Mouse (Mus musculus) frontal cortex, postnatal 10 days (tissue): ENCODE data around the gene Sypl.

Source experiments
- DNase-seq, 2 experiments: peaks; one replicate each; pipeline ENCODE4 v3.0.0; 2022; ENCODE audit warnings: low spot score in 2 of 2, mixed read lengths in 1 of 2

Sypl gene

DNA sequence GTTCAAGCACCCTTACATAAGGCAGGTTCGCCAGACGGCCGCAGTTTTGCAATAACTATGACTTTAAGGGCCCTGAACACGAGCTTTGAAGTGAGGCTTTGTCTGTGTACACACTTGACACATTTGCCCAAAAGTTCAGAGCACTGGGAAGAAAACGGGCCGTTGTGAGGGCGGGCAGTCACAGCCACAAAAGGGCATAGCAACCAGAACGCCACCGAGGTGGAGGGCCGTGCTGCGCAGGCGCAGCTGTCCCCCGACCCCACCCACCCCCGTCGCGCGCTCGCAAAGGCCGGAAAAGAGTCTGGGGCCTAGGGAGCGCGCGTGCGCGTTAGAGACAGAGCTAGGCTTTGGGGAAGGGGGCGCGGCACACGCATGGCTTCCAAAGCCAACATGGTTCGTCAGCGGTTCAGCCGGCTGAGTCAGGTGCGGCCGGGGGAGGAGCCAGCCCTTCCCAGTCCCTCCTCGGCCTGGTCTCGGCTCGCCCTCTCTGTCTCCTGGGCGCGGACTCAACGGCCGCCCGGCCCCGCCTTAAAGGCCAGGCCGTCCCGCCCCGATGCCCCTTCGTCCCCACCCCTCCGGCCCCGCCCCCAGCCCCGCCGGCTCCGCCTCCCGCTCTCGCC lies at the start of gene Sypl:
Gene Sypl, plus strand, starts transcription at position 296 of the 620 bp plus-strand sequence.
- DNase-seq = peak; percentile 93 to 96

GRCm38 (mm10) chr12:32909686-32910085 lies 44.0 kb upstream of the Sypl start:
- DNase-seq = no peak

GRCm38 (mm10) chr12:32910092-32910491 lies 43.6 kb upstream of the Sypl start:
- DNase-seq = peak in 1 of 2 experiments; percentile 53

GRCm38 (mm10) chr12:32910560-32911194 lies 43.0 kb upstream of the Sypl start:
- no peak for DNase-seq

DNA sequence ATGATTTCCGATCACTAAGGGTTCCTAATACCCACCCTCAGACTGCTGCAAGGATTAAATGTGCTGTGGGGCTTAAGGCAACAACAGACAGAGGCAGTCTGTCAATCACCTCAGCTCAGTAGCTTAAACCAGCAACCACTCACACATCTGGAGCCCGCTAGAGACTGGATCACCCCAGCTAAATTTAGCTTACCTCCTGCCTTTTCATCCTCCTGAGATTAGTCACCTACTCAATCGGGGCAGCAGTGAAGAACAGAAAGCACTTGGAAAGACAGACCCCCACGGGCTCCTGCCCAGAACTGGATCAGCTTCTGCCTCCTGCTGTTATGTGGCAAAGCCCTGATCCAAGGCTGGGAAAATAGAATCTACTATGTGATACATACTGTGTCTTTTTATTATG lies 42.1 kb upstream of the Sypl start:
- no peak for DNase-seq

GRCm38 (mm10) chr12:32912772-32913171 lies 40.9 kb upstream of the Sypl start:
- DNase-seq = no peak

DNA sequence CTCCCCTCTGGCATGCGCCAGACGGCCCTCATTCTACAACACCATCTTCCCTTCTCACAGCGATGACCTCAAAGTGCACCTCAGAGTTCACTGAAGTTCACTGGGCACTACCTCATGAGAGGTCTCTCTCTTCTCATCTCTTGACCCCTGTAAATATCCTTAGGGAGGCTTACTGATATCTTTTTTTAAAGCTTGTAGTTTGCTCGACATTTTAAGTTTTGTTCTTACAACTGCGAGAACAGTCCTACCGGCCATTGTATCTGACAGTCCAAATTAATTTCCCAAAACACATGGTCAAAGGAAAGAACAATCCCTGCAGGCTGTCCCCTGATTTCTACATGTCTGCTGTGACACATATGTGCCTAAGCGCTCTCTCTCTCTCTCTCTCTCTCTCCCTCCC lies 35.0 kb upstream of the Sypl start:
- DNase-seq = no peak

GRCm38 (mm10) chr12:32919091-32919490 lies 34.6 kb upstream of the Sypl start:
- no peak for DNase-seq

- no peak for DNase-seq
Measured at GRCm38 (mm10) chr12:32919527-32919926, 34.2 kb upstream of the Sypl start.

DNA sequence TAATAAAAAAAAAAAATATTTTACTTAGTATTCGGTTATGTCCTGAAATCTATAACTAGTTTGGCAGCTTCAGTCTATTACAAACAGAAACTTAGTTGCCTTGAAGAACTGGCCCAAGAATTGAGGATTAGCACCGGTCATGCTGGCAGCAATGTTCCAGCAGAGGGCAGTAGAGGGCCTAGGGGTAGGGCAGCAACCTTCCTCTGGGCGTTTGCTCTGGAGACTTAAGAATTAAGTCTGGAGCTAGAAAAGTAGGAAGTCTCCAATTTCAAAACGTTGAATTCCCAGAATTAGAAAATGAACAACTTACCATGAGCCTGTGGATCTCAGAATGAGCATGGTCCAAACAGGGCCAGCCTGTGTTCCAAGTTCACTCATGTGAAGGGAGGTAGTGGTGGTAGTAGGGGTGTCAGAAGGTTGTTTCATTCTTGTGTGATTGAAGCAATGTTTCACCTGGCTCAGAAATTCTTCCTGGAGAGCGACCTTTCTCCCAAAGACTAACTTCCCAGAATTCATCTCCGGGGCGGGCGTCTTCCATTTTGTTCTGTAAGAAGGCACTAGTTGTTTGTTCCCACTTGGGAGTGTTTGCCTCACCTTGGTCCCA lies 33.4 kb upstream of the Sypl start:
- DNase-seq = no peak

- no peak for DNase-seq
Measured at GRCm38 (mm10) chr12:32921071-32921470, 32.6 kb upstream of the Sypl start.

DNA sequence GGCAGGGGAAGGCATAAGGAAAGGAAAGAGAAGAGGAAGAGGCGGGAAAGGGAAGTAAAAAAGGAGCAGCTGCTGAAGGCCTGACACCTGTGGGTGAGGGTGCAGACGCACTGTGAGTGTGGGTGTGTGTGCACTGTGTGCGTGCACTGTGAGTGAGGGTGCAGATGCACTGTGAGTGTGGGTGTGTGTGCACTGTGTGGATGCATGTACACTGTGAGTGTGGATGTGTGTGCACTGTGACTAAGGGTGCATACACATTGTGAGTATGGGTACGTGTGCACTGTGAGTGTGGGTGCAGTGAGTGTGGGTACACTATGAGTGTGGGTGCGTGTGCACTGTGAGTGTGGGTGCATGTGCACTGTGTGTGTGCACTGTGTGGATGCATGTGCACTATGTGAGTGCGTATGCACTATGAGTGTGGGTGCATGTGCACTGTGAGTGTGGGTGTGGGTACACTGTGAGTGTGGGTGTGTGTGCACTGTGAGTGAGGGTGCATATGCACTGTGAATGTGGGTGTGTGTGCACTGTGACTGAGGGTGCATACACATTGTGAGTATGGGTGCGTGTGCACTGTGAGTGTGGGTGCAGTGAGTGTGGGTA lies 32.1 kb upstream of the Sypl start:
- no peak for DNase-seq

DNA sequence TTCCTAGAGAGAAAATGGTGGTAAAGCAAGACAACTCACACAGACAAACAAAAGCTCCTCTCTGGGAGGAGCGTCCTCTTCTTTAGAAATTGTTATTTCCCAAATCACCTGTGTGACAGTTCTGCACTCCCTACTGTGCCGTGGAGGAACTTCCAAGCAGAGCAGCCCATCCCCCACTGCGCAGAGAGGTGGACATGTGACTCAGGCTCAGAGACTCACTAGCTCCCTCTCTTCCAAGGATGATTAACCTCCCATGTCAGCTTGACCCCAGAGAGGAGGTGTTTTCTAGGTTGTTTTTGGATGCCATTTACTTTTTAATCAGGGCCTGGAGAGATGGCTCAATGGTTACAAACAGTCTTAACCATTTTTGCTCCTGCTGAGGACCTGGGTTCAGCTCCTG lies 29.4 kb upstream of the Sypl start:
- DNase-seq = no peak

- peak; percentile 37 to 54 for DNase-seq
Measured at GRCm38 (mm10) chr12:32926331-32927172, 27.1 kb upstream of the Sypl start.

DNA sequence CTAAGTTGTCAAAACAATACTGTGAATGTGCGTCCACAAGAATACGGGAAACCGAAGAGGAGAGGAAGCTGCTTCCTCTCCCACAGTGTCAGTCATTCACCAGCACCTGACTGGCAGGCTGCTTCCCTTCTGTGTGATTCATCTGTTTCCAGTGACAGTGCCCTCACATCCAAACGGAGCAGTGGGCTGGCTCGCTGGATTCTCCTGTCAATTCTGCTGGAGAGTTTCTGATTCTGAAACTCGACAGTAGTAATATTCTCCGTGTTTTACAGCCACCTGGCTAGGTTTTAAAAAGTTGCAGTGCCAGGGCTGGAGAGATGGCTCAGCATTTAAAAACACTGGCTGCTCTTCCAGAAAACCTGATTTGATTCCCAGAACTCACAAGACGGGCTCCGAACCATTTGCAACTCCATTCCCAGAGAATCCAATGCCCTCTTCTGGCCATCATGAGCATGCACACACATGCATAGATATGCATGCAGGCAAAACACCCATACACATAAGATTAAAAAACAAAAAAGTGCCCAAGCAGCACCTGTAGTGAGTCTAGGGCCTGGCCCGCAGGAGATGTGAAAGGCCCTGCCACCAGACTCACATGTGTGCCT lies 26.4 kb upstream of the Sypl start:
- DNase-seq = no peak

DNA sequence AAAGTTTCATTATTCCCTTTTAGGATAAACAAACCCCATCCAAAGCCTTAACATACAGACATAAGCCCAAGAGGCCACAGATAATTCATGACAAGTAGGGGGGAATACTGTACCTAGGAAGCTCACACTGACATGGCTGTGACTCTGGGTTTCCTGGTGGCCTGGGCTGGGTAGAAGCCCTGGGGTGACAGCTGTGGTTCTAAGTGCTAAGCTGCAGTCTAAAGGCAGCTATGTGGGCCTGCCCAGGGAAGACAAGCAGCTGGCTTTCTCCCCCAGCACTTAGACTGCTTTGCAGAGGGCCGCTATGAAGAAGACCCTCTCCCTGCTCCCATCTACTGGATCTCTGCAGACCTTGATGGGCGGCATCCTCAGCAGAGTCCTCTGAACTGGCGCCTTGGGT lies 25.5 kb upstream of the Sypl start:
- no peak for DNase-seq

DNA sequence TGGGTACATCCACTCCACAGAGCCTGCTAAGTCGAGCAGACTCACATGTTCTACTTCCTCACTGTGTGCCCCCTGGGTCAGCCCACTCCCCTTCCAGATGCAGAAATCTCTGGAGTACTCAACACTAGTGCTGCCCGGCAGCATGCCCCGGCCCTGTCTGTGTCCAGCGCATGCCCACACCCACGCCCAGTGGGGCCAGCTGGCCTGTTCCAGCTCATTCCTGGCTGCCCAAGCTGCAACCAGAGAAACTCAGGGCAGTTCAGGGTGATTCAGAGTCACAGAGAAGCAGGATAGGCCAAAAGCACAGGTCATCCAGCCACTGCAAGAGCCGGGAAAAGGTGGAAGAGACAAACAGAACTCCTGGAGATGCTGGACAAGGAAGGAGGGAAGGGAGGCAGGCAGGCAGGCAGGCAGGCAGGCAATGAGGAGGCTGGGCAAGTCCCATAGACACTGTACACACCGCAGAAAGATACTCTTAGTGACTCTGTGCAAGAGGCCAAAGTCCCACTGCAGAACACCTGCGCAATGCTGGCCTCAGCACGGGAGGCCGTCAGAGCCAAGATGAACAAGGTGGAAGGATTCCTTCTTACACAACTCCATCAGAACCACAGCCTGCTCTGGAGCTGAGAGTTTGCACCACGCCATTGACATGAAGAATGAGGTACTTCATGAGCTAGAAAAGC lies 23.7 kb upstream of the Sypl start:
- DNase-seq = no peak

DNA sequence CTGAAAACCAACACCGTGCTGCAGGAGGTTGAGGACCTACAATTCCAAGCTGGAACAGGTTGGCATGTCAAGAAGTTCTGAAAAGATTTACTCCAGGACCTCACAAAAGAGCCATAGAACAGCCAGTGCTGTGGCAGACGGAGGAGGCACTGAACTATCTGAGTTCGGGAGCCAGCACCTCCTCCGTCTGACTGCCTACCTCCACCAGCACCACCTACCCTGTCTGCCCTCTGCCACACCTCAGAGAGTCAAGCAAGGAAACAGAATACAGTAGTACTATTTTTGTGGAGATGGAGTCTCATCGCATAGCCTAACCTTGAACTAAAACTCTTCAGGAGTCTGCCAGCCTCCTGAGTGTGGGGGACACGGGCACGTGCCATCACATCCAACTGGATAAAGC lies 23.1 kb upstream of the Sypl start:
- no peak for DNase-seq

- DNase-seq = no peak
Measured at GRCm38 (mm10) chr12:32936246-32936946, 17.3 kb upstream of the Sypl start.

GRCm38 (mm10) chr12:32941141-32941540 lies 12.6 kb upstream of the Sypl start:
- DNase-seq = no peak
